Mouse (Mus musculus) embryonic facial prominence, embryonic 15.5 days (tissue): Measurements from ENCODE around the gene Baiap2l1. TPM values are rescaled to one million over a fixed set of nuclear protein-coding genes. Genes with fewer than 3 reads are reported as not detected.

Source experiments
- ATAC-seq: fragments of 200-750 bp; cut with Nextera tagmentation; 2 replicates; pipeline ENCODE4 v1.8.0; 2017; ENCODE audit warnings: low read depth, moderate TSS enrichment; ENCODE audit not compliant: insufficient number of reproducible peaks, low FRiP score, low TSS enrichment
- H3K27ac ChIP-seq: fragments of 300-500 bp; sonication (generic); replicated peaks from 2 replicates; pipeline ENCODE4 v1.5.1; 2015; ENCODE audit warnings: mild to moderate bottlenecking, inconsistent platforms
- H3K27me3 ChIP-seq: fragments of 300-500 bp; sonication (generic); 2 replicates; pipeline ENCODE4 v1.6.1; 2015; ENCODE audit warnings: inconsistent platforms
- H3K36me3 ChIP-seq: fragments of 300-500 bp; sonication (generic); 2 replicates; pipeline ENCODE4 v1.6.1; 2015; ENCODE audit warnings: mild to moderate bottlenecking, inconsistent platforms
- H3K4me1 ChIP-seq: fragments of 300-500 bp; sonication (generic); 2 replicates; pipeline ENCODE4 v1.6.1; 2015; ENCODE audit warnings: inconsistent platforms
- H3K4me2 ChIP-seq: fragments of 300-500 bp; sonication (generic); replicated peaks from 2 replicates; pipeline ENCODE4 v1.6.1; 2015; ENCODE audit warnings: mild to moderate bottlenecking, inconsistent platforms
- H3K4me3 ChIP-seq: fragments of 300-500 bp; sonication (generic); replicated peaks from 2 replicates; pipeline ENCODE4 v1.5.1; 2015; ENCODE audit warnings: mild to moderate bottlenecking, inconsistent platforms
- H3K9ac ChIP-seq: fragments of 300-500 bp; sonication (generic); 2 replicates; pipeline ENCODE4 v1.6.1; 2015; ENCODE audit warnings: inconsistent platforms
- H3K9me3 ChIP-seq: fragments of 300-500 bp; sonication (generic); replicated peaks from 2 replicates; pipeline ENCODE4 v1.6.1; 2016; ENCODE audit warnings: inconsistent platforms
- WGBS: fragments of 180-500 bp; shearing (Covaris S2); methylation state at CpG from one replicate; pipeline ENCODE4 v1.1.7; 2015; 5-methylcytosine and 5-hydroxymethylcytosine counted together
- polyA plus RNA-seq: library from polyadenylated mRNA; unstranded; fragments of >200 nt; fragmentation: Nextera tagmentation; extraction: Ambion mirVana; gene quantifications from 2 replicates; pipeline ENCODE4 v1.2.1, GENCODE M21; 2015

Baiap2l1 gene
- polyA plus RNA-seq, 1 experiment from 2014 or later = 11.7 TPM

- Histone ChIP-seq H3K9ac (peak overlapping the region; percentile 85), H3K4me2 (peak overlapping the region; percentile 69), H3K4me1 (peaks cover 56% of the 10 kb centered on the region), H3K36me3 (peaks cover 5% of the 10 kb centered on the region; the same call in 1 of the 2 replicates), H3K27ac (peak overlapping the region; percentile 88), H3K4me3 (peak overlapping the region; percentile 97), H3K27me3 (no peaks in the 10 kb centered on the region), H3K9me3 (no peaks in the 10 kb centered on the region)
- ATAC-seq = no peak
- WGBS = 8% methylated on average over 7 of the region's 7 CpGs
These were observed 101.4 kb downstream of the Baiap2l1 start for GRCm38 (mm10) chr5:144256541-144256870.

DNA sequence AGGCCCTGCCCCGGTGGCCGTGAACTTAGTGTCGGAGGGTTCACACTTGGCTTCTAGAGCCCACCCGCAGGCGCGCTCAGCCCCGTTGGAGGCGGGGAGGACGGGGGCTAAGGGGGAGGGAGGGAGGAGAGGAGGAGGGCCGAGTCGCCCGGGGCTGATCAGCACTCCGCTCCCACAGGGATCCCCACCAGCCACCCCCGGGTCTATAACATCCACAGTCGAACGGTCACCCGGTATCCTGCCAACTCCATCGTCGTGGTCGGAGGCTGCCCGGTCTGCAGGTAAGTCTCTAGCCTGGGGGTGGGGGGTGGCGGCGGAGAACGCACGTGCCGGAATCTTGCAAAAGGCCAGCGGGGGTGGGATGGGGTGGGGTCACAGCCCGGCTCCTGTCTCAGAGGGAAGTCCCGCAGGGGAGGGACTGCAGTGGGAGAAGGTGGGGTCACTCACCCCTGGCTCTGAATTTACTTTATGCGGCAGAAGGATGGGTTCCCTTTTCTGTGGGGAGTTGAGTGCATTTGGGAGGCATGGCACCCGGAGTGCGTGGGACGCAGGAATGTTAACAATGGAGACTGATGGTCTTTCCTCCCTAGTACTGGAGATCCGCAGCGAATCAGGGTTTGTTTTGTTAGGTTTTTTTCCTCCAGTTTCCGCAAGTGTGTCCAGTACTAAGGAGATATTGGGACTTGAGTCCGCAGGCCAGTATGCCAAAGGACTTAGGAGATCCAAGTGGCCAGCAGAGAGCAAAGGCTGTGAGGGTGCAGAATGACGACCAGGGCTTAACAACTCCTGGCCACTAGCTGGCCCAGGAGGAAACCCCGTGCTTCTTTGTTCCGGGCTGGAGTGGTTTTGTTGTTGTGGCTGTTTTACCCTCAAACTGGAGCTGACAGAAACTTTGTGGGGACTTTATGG is 102.0 kb downstream of the Baiap2l1 start:
- under 1% methylated on average over 40 of the region's 40 CpGs for WGBS
- peak overlapping the region; percentile 69 for H3K4me2 ChIP-seq
- peak overlapping the region; percentile 97 for H3K4me3 ChIP-seq
- ATAC-seq = peak; percentile 55
- peak overlapping the region; percentile 88 for H3K27ac ChIP-seq
- no peaks in the 10 kb centered on the region for H3K9me3 ChIP-seq
- 0 out of 2 replicates have a peak, but pooled peaks cover 2% of the 10 kb centered on the region for H3K36me3 ChIP-seq
- peak overlapping the region; percentile 85 for H3K9ac ChIP-seq
- H3K27me3 ChIP-seq = no peaks in the 10 kb centered on the region
- H3K4me1 ChIP-seq = peaks cover 50% of the 10 kb centered on the region

GRCm38 (mm10) chr5:144254811-144255631 is 102.9 kb downstream of the Baiap2l1 start:
- peak overlapping the region; percentile 69 for H3K4me2 ChIP-seq
- peak overlapping the region; percentile 97 for H3K4me3 ChIP-seq
- peak overlapping the region; percentile 88 for H3K27ac ChIP-seq
- WGBS = under 1% methylated on average over 75 of the region's 84 CpGs
- H3K4me1 ChIP-seq = peaks cover 42% of the 10 kb centered on the region
- H3K9ac ChIP-seq = peak overlapping the region; percentile 85
- peak; percentile 88 for ATAC-seq
- H3K27me3 ChIP-seq = no peaks in the 10 kb centered on the region
- H3K9me3 ChIP-seq = 0 out of 2 replicates have a peak, but pooled peaks cover 2% of the 10 kb centered on the region
- H3K36me3 ChIP-seq = no peaks in the 10 kb centered on the region

GRCm38 (mm10) chr5:144254122-144254810 is 103.6 kb downstream of the Baiap2l1 start:
- H3K27me3 ChIP-seq = no peaks in the 10 kb centered on the region
- 0 out of 2 replicates have a peak, but pooled peaks cover 3% of the 10 kb centered on the region for H3K9me3 ChIP-seq
- H3K4me1 ChIP-seq = peaks cover 34% of the 10 kb centered on the region
- H3K27ac ChIP-seq = peak overlapping the region; percentile 88; the same call in 1 of the 2 replicates
- peak overlapping the region; percentile 97 for H3K4me3 ChIP-seq
- 0 out of 2 replicates have a peak, but pooled peaks have one; percentile 24 for ATAC-seq
- 56% methylated on average over 16 of the region's 16 CpGs for WGBS
- no peaks in the 10 kb centered on the region for H3K36me3 ChIP-seq
- peak overlapping the region; percentile 69 for H3K4me2 ChIP-seq
- no peak overlapping the region for H3K9ac ChIP-seq

GRCm38 (mm10) chr5:144253212-144253611 is 104.7 kb downstream of the Baiap2l1 start:
- no peaks in the 10 kb centered on the region for H3K36me3 ChIP-seq
- no peak overlapping the region for H3K4me2 ChIP-seq
- no peak overlapping the region for H3K9ac ChIP-seq
- H3K27me3 ChIP-seq = no peaks in the 10 kb centered on the region
- WGBS = 74% methylated on average over 4 of the region's 4 CpGs
- 0 out of 2 replicates have a peak, but pooled peaks cover 3% of the 10 kb centered on the region for H3K9me3 ChIP-seq
- ATAC-seq = no peak
- no peak overlapping the region for H3K27ac ChIP-seq
- H3K4me3 ChIP-seq = no peak overlapping the region
- peaks cover 23% of the 10 kb centered on the region for H3K4me1 ChIP-seq

GRCm38 (mm10) chr5:144251876-144252577 is 105.9 kb downstream of the Baiap2l1 start:
- 0 out of 2 replicates have a peak, but pooled peaks cover 3% of the 10 kb centered on the region for H3K9me3 ChIP-seq
- peaks cover 19% of the 10 kb centered on the region for H3K4me1 ChIP-seq
- no peak for ATAC-seq
- H3K4me3 ChIP-seq = no peak overlapping the region
- H3K36me3 ChIP-seq = no peaks in the 10 kb centered on the region
- no peak overlapping the region for H3K27ac ChIP-seq
- no peak overlapping the region for H3K9ac ChIP-seq
- WGBS = 79% methylated on average over 13 of the region's 13 CpGs
- no peak overlapping the region for H3K4me2 ChIP-seq
- no peaks in the 10 kb centered on the region for H3K27me3 ChIP-seq

DNA sequence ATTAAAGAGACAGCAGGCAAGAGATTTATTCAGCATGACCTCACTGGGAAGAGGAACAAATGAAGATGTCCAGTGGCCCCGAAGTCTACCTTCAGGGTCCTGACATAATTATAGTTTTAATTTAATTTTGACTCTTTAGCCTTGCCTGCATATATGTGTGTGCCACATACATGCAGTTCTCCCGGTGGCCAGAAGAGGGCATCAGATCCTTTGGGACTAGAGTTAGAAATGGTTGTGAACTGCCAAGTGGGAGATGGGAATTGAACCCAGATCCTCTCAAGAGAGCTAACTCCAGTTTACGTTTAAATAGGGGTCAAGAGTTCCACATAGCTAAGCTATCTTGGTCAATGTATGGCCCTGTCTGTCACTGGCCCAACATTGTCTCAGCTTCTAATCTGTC is 108.0 kb downstream of the Baiap2l1 start:
- Histone ChIP-seq H3K27ac (no peak overlapping the region), H3K9me3 (0 out of 2 replicates have a peak, but pooled peaks cover 3% of the 10 kb centered on the region), H3K27me3 (no peaks in the 10 kb centered on the region), H3K36me3 (no peaks in the 10 kb centered on the region), H3K4me3 (no peak overlapping the region), H3K4me1 (peaks cover 10% of the 10 kb centered on the region), H3K9ac (no peak overlapping the region), H3K4me2 (no peak overlapping the region)
- 76% methylated on average over 3 of the region's 3 CpGs for WGBS
- ATAC-seq = no peak

GRCm38 (mm10) chr5:144247906-144248585 is 109.9 kb downstream of the Baiap2l1 start:
- Histone ChIP-seq H3K4me1 (peaks cover 7% of the 10 kb centered on the region), H3K27me3 (no peaks in the 10 kb centered on the region), H3K9ac (no peak overlapping the region), H3K4me3 (no peak overlapping the region), H3K4me2 (no peak overlapping the region), H3K27ac (no peak overlapping the region), H3K36me3 (no peaks in the 10 kb centered on the region), H3K9me3 (0 out of 2 replicates have a peak, but pooled peaks cover 3% of the 10 kb centered on the region)
- 48% methylated on average over 10 of the region's 10 CpGs for WGBS
- no peak for ATAC-seq

DNA sequence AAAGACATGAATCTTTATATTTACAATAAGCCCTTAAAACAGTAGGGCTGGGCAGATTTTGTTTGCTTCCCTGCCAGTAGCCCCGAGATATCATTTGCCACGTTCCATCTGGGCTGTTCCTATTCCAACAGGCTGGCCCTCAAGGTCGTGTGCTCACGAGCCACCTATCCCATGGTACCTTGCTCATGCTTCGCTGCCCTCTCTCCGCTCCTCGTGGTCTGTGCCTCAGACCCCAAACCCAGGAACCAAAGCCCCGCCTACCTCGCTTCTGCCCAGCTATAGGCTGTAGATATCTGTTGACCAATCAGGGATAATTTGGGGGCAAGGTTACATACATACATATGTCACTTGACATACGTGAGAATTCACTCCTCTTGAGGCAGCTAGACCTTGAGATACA is 110.6 kb downstream of the Baiap2l1 start:
- Histone ChIP-seq H3K9ac (no peak overlapping the region), H3K4me3 (no peak overlapping the region), H3K27ac (no peak overlapping the region; the same call in 1 of the 2 replicates), H3K27me3 (no peaks in the 10 kb centered on the region), H3K9me3 (0 out of 2 replicates have a peak, but pooled peaks cover 3% of the 10 kb centered on the region), H3K4me1 (peaks cover 7% of the 10 kb centered on the region), H3K4me2 (no peak overlapping the region), H3K36me3 (no peaks in the 10 kb centered on the region)
- no peak for ATAC-seq
- WGBS = 61% methylated on average over 10 of the region's 10 CpGs

- WGBS = 59% methylated on average over 7 of the region's 7 CpGs
- Histone ChIP-seq H3K27me3 (no peaks in the 10 kb centered on the region), H3K9me3 (0 out of 2 replicates have a peak, but pooled peaks cover 3% of the 10 kb centered on the region), H3K4me1 (peaks cover 7% of the 10 kb centered on the region), H3K4me3 (no peak overlapping the region), H3K4me2 (no peak overlapping the region), H3K36me3 (no peaks in the 10 kb centered on the region), H3K9ac (no peak overlapping the region), H3K27ac (no peak overlapping the region)
- no peak for ATAC-seq
These were observed 111.2 kb downstream of the Baiap2l1 start for GRCm38 (mm10) chr5:144246669-144247068.
